Mouse (Mus musculus) testis, adult 2 months (tissue): Measurements from ENCODE around the gene Rrp1b.

Experiments used
- CTCF ChIP-seq: fragments of 200-500 bp; IDR thresholded peaks from 2 replicates; pipeline ENCODE4 v1.5.1; 2012; ENCODE audit warnings: low read depth, mild to moderate bottlenecking, inconsistent platforms, low read length, moderate library complexity; ENCODE audit not compliant: control insufficient read depth, insufficient read depth, insufficient replicate concordance
- POLR2A ChIP-seq: fragments of 200-500 bp; IDR thresholded peaks from 2 replicates; pipeline ENCODE4 v1.6.1; 2012; ENCODE audit warnings: low read depth, mild to moderate bottlenecking, inconsistent platforms, low read length, moderate library complexity; ENCODE audit not compliant: control insufficient read depth

DNA sequence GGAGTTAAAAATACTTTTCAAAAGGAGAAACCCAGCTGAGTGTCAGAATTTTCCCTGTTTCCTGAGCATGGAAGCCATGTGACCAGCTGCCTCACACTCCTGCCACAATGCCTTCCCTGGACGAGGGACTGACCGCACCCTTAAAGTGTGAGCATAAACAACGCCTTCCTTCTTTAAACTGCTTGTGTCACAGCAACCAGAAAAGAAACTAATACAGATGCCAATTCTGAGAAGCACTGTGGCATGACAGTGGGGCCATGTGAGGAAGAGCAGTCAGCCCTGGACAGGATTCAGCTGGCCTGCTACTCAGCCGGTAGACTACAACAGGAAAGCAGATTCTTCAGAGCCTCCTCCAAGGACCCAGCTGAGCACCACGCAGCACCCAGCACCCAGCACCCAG, 29.1 kb upstream of the Rrp1b start:
- TF ChIP-seq CTCF (no peak), POLR2A (no peak)
